Mouse (Mus musculus) liver, postnatal 0 days (tissue): ENCODE measurements around the gene Iqcd. TPM values are rescaled to one million over a fixed set of nuclear protein-coding genes. Genes with fewer than 3 reads are reported as not detected.

Source experiments
- ATAC-seq: fragments of 200-750 bp; cut with Nextera tagmentation; 2 replicates; pipeline ENCODE4 v1.8.0; 2017; ENCODE audit warnings: mild to moderate bottlenecking, moderate library complexity
- DNase-seq: peaks from one replicate; pipeline ENCODE4 v3.0.0-alpha.2; 2016
- H3K27ac ChIP-seq: fragments of 300-500 bp; sonication (generic); 2 replicates; pipeline ENCODE4 v1.5.1; 2014; ENCODE audit warnings: antibody characterized with exemption, moderate library complexity, mild to moderate bottlenecking, low read depth
- H3K27me3 ChIP-seq: fragments of 300-500 bp; sonication (generic); 2 replicates; pipeline ENCODE4 v1.6.1; 2014; ENCODE audit warnings: low read length, control low read depth, mixed read lengths; ENCODE audit not compliant: insufficient read depth
- H3K36me3 ChIP-seq: fragments of 300-500 bp; sonication (generic); replicated peaks from 2 replicates; pipeline ENCODE4 v1.6.1; 2014; ENCODE audit warnings: mild to moderate bottlenecking, control low read depth, low read length, moderate library complexity, mixed read lengths; ENCODE audit not compliant: insufficient read depth
- H3K4me1 ChIP-seq: fragments of 300-500 bp; sonication (generic); 2 replicates; pipeline ENCODE4 v1.6.1; 2014; ENCODE audit warnings: antibody characterized with exemption, mild to moderate bottlenecking, control low read depth; ENCODE audit not compliant: insufficient read depth
- H3K4me2 ChIP-seq: fragments of 300-500 bp; sonication (generic); 2 replicates; pipeline ENCODE4 v1.6.1; 2014; ENCODE audit warnings: low read depth, mild to moderate bottlenecking, low read length, moderate library complexity, mixed read lengths
- H3K4me3 ChIP-seq: fragments of 300-500 bp; sonication (generic); 2 replicates; pipeline ENCODE4 v1.5.1; 2014; ENCODE audit warnings: low read depth, low read length
- H3K9ac ChIP-seq: fragments of 300-500 bp; sonication (generic); replicated peaks from 2 replicates; pipeline ENCODE4 v1.6.1; 2014; ENCODE audit warnings: mild to moderate bottlenecking, moderate library complexity
- H3K9me3 ChIP-seq: fragments of 300-500 bp; sonication (generic); 2 replicates; pipeline ENCODE4 v1.6.1; 2016; ENCODE audit warnings: mild to moderate bottlenecking, control low read depth, low read length, mixed read lengths
- CTCF ChIP-seq: sonication (generic); IDR thresholded peaks from 2 replicates; pipeline ENCODE4 v1.5.1; 2016; ENCODE audit warnings: antibody characterized with exemption, low read depth
- EP300 ChIP-seq: IDR thresholded peaks from 2 replicates; pipeline ENCODE4 v1.6.1; 2016; ENCODE audit warnings: antibody characterized with exemption, low read depth, mild to moderate bottlenecking
- WGBS: fragments of 180-500 bp; shearing (Covaris S2); extraction: QIAGEN DNeasy Blood & Tissue Kit; methylation state at CpG from one replicate; pipeline ENCODE4 v1.1.7; 2014; ENCODE audit not compliant: insufficient replicate concordance; 5-methylcytosine and 5-hydroxymethylcytosine counted together
- polyA plus RNA-seq: library from polyadenylated mRNA; unstranded; fragments of >200 nt; fragmentation: Nextera tagmentation; extraction: Ambion mirVana; gene quantifications from 2 replicates; pipeline ENCODE4 v1.2.1, GENCODE M21; 2015

The Iqcd gene
- polyA plus RNA-seq, 1 experiment from 2014 or later = 0.75 TPM

- H3K4me1 ChIP-seq = peaks cover 20% of the 10 kb centered on the region
- H3K9ac ChIP-seq = no peak overlapping the region
- no peaks in the 10 kb centered on the region for H3K36me3 ChIP-seq
- H3K27me3 ChIP-seq = peaks cover 27% of the 10 kb centered on the region
- H3K4me3 ChIP-seq = no peak overlapping the region
- no peak for ATAC-seq
- H3K4me2 ChIP-seq = 0 out of 2 replicates have a peak overlapping the region, but pooled peaks have one; percentile 66
- no peak overlapping the region for H3K27ac ChIP-seq
- no peak for DNase-seq
- 18% methylated on average over 12 of the region's 12 CpGs for WGBS
- H3K9me3 ChIP-seq = no peaks in the 10 kb centered on the region
- TF ChIP-seq CTCF (peak; percentile 20; the same call in 1 of the 2 replicates), EP300 (no peak)
These were observed 59.1 kb downstream of the Iqcd start for GRCm38 (mm10) chr5:120647814-120648491.

- peak; percentile 73 for DNase-seq
- Histone ChIP-seq H3K9ac (peak within 1 kb of the TSS; percentile 19), H3K4me1 (peaks cover 19% of the 10 kb centered on the region), H3K4me3 (peak within 1 kb of the TSS; percentile 37), H3K36me3 (no peaks in the 10 kb centered on the region), H3K9me3 (no peaks in the 10 kb centered on the region), H3K27ac (no peak within 1 kb of the TSS), H3K4me2 (peak within 1 kb of the TSS; percentile 66), H3K27me3 (peaks cover 27% of the 10 kb centered on the region)
- TF ChIP-seq EP300 (no peak), CTCF (peak; percentile 63)
- peak; percentile 72 for ATAC-seq
- under 1% methylated on average over 47 of the region's 53 CpGs for WGBS
These were observed 60.0 kb downstream of the Iqcd start, which contains the start of gene Rasal1 for GRCm38 (mm10) chr5:120648569-120649373. Gene Rasal1 (plus strand): TSS chr5:120648812.

GRCm38 (mm10) chr5:120649374-120649933 is 60.6 kb downstream of the Iqcd start:
- H3K4me1 ChIP-seq = peaks cover 13% of the 10 kb centered on the region
- 0 out of 2 replicates have a peak overlapping the region, but pooled peaks have one; percentile 19 for H3K9ac ChIP-seq
- no peaks in the 10 kb centered on the region for H3K36me3 ChIP-seq
- H3K4me2 ChIP-seq = peak overlapping the region; percentile 66
- H3K4me3 ChIP-seq = peak overlapping the region; percentile 37
- H3K27me3 ChIP-seq = peaks cover 27% of the 10 kb centered on the region
- TF ChIP-seq CTCF (no peak), EP300 (no peak)
- no peaks in the 10 kb centered on the region for H3K9me3 ChIP-seq
- ATAC-seq = peak; percentile 24; the same call in 1 of the 2 replicates
- WGBS = 2% methylated on average over 21 of the region's 21 CpGs
- H3K27ac ChIP-seq = no peak overlapping the region
- no peak for DNase-seq

- Histone ChIP-seq H3K27me3 (peaks cover 27% of the 10 kb centered on the region), H3K4me2 (peak overlapping the region; percentile 66; the same call in 1 of the 2 replicates)
- 24% methylated on average over 13 of the region's 13 CpGs for WGBS
These were observed 61.1 kb downstream of the Iqcd start for GRCm38 (mm10) chr5:120649938-120650337.

GRCm38 (mm10) chr5:120651230-120651629 is 62.4 kb downstream of the Iqcd start:
- H3K27ac ChIP-seq = no peak overlapping the region
- WGBS = 44% methylated on average over 5 of the region's 5 CpGs
- H3K9me3 ChIP-seq = no peaks in the 10 kb centered on the region
- H3K27me3 ChIP-seq = peaks cover 26% of the 10 kb centered on the region
- H3K4me2 ChIP-seq = no peak overlapping the region
- no peak overlapping the region for H3K4me3 ChIP-seq
- no peak overlapping the region for H3K9ac ChIP-seq
- H3K36me3 ChIP-seq = no peaks in the 10 kb centered on the region
- peaks cover 13% of the 10 kb centered on the region for H3K4me1 ChIP-seq
- TF ChIP-seq EP300 = no peak
- TF ChIP-seq CTCF = no peak
- DNase-seq (no peak), ATAC-seq (no peak)

More at GRCm38 (mm10) chr5:120649938-120650337, 61.1 kb downstream of the Iqcd start:
- DNase-seq (no peak), ATAC-seq (no peak)
- 0 out of 2 replicates have a peak overlapping the region, but pooled peaks have one; percentile 37 for H3K4me3 ChIP-seq
- peaks cover 13% of the 10 kb centered on the region for H3K4me1 ChIP-seq
- no peaks in the 10 kb centered on the region for H3K9me3 ChIP-seq
- H3K36me3 ChIP-seq = no peaks in the 10 kb centered on the region
- TF ChIP-seq CTCF = no peak
- no peak for TF ChIP-seq EP300
- no peak overlapping the region for H3K9ac ChIP-seq
- H3K27ac ChIP-seq = no peak overlapping the region
